Mouse (Mus musculus): ENCODE data around the gene Etl4.
"Not testable (repeated sequence)": the region's sequence is repeated elsewhere in the genome, so short reads cannot be mapped to it uniquely, and the experiment has no call there.

Gene Etl4

DNA sequence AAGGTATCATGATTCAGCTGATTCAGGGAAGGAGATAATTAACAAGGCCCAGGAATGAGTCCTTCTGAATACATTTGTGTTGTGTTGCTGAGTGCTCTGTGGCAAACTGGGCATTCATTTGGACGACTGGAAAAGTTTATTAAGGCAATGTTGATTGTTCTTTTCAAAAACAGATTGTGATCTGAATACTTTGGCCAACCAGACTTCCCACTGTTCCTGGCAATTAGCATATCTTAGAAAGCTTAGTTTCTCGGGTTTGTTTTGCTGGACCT, 745.7 kb downstream of the Etl4 start:
- no peak for DNase-seq (ENCODE audit: low spot score)

DNA sequence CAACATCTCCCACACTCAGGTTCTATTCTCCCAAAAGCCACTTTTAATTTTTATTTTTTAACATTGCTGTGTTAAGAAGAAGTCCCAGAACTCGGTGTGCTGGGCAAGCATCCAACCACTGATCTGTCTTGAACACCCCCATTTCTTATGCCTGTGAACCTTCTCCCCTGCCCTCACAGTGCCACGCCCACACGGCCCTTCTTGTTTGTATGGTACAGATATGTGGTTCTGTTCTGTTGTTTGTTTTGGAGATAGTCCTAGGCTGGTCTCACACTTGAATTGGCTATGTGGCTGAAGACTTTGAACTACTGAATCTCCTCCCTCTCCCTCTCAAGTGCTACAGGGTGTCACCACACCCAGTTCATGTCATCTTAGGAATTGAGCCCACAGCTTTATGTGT, 748.3 kb downstream of the Etl4 start:
- no peak for DNase-seq (ENCODE audit: low spot score)

DNA sequence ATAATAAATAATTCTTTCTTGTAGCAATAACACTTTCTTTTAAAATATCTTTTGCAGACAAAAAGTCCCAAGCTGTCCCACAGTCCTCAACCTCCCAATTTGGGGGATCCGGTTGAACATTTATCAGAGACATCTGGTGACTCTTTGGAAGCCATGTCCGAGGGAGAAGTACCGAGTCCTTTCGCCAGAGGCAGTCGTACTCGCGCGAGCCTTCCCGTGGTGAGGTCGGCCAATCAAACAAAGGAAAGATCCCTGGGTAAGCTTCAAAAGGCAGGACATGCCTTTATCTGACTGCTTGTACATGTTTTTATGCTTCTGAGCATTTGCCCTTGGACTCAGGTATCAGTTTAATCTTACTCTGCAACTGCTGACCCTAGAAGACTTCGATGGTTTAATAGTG, 752.3 kb downstream of the Etl4 start:
- no peak for DNase-seq (ENCODE audit: low spot score)

DNA sequence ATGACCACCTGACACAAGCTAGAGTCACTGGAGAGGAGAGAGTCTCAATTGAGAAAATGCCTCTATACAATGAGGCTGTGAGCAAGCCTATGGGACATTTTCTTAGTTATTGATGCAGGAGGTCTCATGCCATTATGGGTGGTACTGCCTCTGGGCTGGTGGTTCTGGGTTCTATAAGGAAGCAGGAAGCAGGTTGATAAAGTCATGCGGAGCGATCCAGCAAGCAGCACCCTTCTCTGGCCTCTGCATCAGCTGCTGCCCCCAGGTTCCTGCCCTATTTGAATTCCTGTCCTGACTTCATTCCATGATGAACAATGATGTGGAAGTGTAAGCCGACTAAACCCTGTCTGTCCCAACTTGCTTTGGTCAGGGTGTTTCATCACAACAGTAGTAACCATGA, 753.1 kb downstream of the Etl4 start:
- DNase-seq (ENCODE audit: low spot score): no peak

DNA sequence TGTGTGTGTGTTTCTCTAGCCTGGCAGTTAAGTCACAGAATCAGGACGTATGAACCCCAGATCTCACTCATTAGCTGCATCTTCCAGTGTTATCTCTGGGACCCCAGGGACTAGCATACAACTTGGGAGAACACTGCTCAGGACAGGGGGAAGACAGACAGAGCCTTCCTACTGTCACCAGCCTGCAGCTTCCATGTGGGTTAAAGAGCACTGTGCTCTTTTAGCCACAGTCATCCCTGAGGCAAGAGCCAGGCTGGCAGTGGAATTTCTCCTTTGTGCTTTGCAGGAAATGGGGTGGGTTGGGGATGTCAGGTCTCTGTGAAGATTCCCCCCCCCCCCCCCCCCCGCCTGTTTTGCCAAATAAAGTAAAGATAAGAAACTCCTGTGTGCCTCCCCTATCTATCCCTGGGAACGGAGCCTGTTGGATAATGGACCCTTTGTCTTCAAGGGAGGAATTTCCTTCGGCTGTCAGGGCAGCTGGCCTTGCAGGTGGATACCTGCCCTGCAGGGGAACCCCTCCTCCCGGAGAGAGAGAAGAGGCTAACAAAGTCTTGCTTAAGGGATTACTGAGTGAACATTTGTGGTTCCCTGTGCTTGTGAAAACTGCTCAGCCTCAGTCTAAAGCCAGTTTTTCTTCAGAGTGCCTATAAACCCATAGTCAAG, 755.9 kb downstream of the Etl4 start:
- DNase-seq (ENCODE audit: low spot score): no peak

DNA sequence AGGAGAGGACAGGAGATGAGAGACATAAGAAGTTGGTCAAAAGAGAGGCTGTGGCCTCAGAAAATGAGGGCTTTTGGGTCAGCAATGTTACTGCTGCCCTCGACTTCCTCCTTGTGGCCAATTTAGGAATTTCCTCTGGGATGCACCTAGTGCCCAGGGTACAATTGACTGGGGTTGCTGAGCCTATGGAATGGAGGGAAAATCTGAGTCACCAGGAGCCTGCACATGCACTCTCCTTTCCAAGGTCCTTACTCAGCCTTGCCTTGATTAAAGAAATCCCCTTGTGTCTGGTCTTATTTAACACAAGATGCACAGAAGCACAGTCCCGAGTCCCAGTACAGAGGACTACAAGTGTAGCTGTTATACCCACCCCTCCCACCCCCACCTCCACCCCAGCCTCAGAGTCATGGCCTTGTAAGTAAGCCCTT, 756.5 kb downstream of the Etl4 start:
- no peak for DNase-seq (ENCODE audit: low spot score)

DNA sequence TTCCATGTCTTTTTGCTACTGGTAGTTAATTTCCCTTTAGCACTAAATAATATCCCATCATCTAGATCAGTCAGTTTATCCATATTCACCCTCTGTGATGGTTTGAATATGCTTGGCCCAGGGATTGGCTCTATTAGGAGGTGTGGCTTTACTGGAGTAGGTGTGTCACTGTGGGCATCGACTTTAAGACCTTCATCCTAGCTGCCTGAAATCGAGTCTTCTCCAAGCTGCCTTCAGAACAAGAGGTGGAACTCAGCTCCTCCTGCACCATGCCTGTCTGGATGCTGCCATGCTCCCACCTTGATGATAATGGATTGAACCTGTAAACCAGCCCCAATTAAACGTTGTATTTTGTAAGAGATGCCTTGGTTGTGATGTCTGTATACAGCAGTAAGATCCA, 758.3 kb downstream of the Etl4 start:
- no peak for DNase-seq (ENCODE audit: low spot score)

DNA sequence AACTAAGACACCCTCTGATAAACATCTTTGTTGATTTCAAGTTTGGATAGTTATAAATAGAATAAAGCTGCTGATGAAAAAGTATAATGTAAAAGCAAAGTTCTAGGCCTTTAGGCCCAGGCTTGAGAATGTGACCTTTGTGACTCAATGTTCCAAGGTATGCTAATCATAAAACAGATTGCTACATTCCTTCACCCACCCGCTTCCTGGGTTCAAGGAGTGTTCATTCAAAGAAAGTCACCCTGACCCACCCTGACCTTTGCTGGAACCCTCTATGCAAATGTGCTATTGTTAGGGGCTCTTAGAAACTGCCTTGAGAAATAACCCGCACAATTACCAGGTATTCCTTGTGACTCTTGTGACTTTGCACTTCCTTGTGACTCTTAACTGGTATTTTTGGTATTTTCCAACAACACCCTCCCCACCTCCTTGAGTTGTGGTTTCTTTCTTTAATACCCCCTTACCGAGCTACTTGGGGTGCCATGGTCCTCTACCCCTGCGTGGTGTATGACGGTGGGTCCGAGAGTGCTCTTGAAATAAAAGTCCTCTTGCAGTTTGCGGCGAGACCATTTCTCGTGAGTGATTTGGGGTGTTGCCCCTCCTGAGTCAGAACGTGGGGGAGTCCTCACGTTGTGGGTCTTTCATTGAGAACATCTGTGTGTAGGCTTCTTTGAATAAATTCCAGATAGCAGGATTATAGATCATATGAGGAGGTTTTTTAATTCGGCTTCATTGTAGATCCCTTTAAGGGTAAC, 758.9 kb downstream of the Etl4 start:
- not testable (repeated sequence) for DNase-seq (ENCODE audit: low spot score)

DNA sequence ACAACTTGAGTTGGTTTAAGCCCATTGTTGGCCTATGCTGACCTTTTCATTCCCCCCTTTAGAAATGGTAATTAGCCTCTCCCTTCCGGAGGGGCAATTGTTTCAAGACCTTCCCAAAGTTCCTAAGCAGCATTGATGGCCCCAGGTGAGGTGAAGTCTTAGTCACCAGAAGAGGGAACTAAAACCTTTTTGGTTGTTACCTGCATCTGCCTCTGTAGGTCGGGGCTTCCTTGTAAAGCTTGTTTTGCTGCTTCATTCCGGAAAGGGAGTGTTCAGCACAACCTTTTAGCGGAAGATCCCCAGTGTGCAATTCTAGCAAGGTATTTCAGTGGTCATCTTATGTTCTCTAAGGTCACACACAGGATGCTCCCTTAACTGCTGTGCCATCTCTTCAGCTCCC, 759.8 kb downstream of the Etl4 start:
- no peak for DNase-seq (ENCODE audit: low spot score)

DNA sequence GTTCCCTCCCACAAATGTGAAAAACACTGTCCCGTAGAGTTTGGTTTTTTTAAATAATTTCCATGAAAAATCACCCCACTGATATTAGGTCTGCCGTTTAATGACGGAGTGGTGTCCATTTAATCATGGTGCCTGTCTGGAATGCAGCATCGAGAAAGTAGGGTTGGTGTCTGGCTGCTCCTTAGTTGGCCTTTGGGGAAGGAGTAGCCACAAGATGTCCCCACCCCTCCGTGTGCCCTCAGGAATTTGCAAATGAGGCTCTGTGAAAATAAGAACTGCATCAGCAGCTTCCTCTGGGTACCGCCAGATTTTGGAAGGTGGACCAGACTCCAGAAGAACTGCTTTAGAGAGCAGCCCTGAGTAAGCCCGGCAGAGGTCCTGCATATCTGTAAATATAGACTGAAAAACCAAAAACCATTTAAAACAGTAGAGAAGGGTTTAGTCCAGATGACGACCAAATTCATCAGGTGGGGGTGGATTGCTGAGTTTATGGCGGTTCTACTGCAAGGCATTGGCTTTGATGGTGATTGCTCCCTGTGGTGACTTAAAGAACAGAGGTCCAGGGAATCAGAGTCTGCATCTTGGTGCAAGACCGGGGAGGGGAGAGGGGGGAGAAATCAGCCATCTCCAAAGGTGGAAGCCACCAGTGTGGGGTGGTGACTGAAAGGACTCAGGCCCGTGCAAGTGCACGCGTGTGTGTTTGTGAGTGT, 762.1 kb downstream of the Etl4 start:
- DNase-seq (ENCODE audit: low spot score): no peak

DNA sequence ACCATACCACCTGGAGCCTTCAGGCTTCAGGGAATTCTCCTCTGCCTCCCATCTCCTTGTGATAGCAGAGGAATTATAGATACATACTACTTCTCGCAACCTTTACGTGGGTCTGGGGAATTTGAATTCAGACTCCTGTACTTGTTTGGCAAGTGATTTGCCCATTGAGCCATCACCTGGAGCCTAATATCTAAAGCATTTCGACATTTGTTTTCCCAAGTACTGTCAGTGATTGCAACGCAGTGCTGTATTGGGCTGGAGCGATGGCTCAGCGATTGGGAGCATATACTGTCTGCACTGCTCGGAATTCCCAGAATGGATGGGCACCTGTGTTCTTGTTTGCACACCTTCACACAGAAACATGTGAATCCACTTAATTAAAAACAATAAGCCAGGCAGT, 762.7 kb downstream of the Etl4 start:
- DNase-seq (ENCODE audit: low spot score): no peak

DNA sequence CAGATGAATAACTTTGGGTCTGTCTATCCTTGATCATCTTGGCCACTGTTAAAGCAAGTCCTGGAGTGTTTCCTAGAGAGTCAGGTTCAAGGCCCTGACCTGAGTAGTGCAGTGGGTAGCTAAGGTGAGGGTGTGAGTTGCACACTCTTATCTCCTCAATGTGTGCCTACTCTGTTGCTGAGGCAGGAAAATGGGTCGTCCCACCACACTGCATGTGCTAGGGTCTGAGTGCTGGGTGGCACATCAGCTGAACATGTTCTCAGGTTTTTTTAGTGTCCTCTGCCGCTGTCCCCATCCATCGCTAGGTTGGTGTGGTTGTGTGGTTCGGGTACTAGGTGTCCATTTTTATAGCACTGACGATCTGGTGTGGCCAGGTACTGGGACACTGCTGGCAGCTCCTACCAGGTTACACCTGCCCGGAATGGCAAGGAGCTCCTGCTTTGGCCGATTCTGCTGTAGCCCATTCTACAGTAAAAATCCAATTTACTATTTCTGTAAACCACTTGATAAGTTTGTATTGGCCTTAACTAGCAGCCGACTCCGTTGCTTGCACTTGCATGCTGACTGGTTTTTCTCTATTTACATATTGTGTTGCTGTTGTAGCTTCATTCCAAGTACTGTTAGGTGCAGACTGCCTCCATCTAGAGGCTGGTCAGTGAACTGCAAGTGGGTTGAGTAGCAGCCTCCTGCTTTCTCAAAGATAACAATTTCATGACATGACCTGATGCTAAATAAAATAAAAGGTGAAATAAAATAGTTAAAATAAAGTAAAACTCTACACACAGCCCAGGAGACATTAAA, 763.4 kb downstream of the Etl4 start:
- DNase-seq (ENCODE audit: low spot score): peak; percentile 22

DNA sequence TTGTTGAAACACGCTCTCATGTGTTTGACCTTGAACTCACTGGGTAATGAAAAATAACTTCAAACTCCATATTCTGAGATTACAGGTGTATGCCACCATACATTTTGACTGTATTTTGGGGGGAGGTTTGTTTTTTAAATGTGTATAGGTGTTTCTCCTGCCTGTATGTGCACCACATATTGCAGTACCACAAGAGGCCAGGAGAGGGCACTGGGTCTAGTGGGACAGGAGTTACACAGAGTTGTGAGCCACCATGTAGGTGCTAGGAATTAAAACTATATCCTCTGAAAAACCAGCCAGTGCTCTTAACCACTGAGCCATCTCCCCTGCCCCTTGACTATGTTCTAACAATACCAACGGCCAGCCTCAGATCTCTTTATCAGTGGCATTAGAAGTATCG, 766.8 kb downstream of the Etl4 start:
- no peak for DNase-seq (ENCODE audit: low spot score)

DNA sequence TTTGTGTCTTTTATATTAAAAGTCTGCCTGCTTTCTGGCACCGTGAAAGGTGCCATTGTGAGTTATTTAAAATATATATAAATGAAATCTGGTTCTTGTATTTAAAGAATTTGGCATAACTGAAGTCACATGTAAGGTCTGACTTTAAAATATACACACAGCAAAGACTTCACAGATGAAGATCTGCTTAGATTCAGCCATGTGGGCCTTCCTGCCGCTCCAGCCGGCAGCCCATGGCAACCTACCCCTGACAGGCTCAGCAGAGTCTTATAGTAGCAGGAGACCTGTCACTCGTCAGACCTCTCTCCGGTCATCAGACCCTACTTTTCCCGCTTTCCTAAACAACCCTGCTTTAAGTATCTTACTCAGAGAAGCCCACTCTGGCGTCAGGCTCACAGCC, 769.2 kb downstream of the Etl4 start:
- DNase-seq (ENCODE audit: low spot score): no peak

DNA sequence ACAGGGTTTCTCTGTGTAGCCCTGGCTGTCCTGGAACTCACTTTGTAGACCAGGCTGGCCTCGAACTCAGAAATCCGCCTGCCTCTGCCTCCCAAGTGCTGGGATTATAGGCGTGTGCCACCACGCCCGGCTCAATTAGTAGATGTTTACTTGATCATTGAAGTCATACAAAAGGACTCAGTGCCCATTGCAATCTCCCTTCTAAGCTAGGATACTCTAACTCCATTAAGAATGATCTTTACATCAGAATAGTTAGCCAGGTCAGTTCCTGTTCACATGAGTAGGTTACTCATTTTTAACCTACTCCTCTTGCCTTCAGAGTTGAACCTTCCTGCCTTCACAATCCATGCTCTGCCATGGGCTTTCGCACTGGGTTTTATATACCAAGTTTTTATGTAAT, 772.6 kb downstream of the Etl4 start:
- not testable (repeated sequence) for DNase-seq (ENCODE audit: low spot score)

DNA sequence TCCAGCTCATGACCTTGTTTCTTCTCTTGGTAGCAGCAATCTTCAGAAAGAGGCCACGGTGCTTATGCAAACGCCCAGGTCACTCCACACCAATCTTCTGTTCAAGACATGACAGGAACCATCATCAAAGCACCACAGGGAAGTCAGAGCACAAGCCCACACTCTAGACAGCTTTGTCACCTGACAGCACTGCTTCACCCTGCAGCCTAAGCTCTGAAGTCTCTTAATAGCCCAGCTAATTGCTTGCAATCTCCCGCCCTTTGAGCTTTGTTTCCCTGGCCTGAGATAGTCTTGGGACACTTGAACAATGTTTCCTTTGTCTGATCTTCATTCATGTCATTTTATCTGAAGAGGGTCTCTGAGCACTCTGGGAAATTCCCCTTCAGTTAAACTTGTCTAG, 779.8 kb downstream of the Etl4 start:
- DNase-seq (ENCODE audit: low spot score): no peak

DNA sequence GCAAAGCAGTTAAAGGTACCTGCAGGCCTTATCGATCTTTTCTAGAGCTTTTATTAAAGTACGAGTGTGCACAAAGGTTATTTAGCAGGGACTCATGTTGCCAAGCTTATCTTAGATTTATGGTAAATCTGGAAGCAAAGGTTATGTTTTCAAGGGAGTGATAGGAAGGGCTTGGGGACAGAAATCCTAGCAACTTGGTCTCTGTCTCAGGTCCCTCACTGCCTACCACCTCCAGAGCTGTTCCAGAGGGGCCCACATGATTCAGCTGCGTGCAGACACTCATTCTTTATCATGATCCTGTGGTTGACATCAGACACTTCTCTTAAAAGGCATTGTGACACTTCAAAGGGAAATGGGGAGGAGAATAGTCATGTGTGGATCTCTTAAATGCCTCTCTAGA, 783.3 kb downstream of the Etl4 start:
- DNase-seq (ENCODE audit: low spot score): no peak

DNA sequence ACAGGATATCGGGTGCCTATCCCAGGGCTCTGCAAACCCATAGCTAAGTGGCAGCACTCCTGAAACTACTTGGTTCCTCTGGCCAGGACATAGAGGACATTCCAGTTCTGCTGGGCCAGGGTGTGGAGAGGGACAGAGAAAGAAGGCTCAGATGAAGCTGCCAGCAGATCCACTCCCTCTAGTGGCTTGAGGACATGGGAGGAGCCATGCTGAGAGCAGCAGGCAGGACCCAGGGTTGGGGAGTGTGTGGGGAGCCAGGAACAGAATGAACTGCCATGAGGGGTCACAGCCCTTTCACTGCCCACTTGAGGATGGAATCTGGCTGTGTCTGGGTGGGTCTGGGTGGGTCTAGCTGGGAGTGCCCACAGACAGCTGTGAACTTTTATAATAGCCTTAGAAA, 784.2 kb downstream of the Etl4 start:
- no peak for DNase-seq (ENCODE audit: low spot score)

DNA sequence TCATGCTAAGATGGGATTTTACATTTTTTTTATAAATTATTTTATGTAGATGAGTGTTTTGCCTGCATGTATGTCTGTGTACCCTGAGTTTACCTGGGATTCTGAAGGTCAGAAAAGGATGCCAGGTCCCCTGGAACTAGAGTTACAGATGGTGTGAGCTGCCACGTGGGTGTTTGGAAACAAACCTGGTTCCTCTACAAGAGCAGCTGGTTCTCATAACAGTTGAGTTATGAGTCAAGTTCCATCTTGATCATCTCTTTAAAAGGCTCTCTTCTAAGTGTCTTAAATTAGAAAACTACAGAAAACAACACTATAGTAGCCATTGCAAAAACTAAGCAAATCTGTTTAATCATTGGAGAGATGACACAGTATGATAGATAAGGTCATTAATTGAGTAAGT, 788.1 kb downstream of the Etl4 start:
- no peak for DNase-seq (ENCODE audit: low spot score)

DNA sequence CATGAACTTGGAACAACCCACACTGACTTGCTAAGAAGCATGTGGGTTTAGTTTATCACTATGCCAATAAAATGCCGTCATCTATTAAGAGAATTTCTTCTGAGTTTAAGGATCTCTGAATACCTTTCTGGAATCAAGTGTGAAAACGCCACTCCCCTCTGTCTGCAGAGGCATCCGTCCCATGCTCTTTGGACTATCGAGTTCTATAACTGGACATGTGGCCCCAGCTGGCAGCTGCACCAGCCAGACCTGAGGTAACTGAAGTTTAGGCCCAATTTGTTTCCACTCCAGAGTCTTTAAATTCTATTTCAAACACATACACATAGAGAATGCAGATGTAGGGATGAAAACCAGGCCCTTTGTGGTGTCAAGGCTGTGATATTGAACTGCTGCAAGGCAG, 795.5 kb downstream of the Etl4 start:
- DNase-seq (ENCODE audit: low spot score): no peak

DNA sequence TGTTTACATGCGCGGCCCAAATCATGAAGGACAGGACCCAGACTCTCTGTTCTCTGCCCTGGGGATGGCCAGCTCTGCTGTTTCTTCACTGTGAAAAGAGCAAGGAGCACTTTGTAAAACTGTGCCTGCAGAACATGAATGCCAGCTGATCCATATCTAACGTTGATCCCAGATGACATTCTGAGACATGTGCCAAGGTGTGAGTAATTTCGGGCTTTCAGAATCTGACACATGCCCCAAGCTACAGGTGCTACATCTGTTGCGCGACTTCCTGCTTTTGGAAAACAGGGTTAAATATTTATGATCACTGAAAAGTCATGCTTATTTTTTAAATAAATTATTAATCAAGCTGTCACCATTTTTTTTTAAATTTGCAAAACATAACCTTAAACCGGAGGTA, 801.0 kb downstream of the Etl4 start:
- no peak for DNase-seq (ENCODE audit: low spot score)

DNA sequence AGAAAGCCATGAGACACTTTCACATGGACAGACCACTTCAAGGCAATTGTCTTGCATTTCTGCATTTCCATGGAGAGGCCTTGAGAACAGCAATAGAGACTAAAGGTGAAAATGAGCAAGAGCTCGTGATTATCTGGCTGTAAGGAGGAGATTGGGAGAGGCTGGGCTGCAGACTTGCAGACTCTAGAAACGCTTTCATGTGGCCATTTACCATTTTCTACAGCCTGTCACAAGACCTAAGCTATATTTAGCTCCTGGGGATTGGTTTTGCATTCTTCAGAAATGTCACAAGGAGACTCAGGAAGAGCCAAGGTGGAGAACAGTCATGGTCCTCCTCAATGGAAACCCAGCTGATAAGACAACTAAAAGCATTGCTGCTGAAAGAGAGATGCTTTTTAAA, 801.4 kb downstream of the Etl4 start:
- no peak for DNase-seq (ENCODE audit: low spot score)

DNA sequence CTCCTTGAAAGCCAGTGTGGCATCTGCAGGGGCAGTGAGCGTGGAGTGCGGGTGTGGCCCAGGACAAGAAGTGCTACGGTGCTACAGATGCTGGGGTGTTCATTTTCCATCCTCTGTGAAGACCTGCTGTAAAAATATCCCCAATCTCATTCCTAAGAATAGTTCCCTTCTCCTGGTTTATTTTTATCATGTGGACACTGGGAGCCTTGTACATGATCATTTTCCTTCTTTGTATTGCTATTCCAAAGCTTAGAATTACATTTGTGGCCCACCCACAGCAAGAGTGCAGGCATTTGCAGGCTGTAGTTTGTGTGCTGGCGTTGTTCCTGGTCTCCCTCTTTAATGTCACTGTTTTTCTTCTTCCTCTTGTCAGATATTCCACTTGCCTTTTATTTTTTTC, 809.5 kb downstream of the Etl4 start:
- no peak for DNase-seq (ENCODE audit: low spot score)

Measured in ovary, postnatal 10 days (tissue).